Mouse (Mus musculus) lung, postnatal 0 days (tissue): Measurements from ENCODE around the gene Enah.

Experiments used
- CTCF ChIP-seq: IDR thresholded peaks from 2 replicates; pipeline ENCODE4 v1.5.1; 2016; ENCODE audit warnings: antibody characterized with exemption, mild to moderate bottlenecking
- EP300 ChIP-seq: IDR thresholded peaks from 2 replicates; pipeline ENCODE4 v1.6.1; 2016; ENCODE audit warnings: antibody characterized with exemption, mild to moderate bottlenecking, control low read depth

- TF ChIP-seq CTCF: no peak
- TF ChIP-seq EP300: no peak
Observed at GRCm38 (mm10) chr1:181958392-181958791, 61.4 kb downstream of the Enah start.
